Mouse (Mus musculus) kidney, postnatal 4 days (tissue): ENCODE results near the gene Bok.
"Not testable (repeated sequence)": the region's sequence is repeated elsewhere in the genome, so short reads cannot be mapped to it uniquely, and the experiment has no call there.

Experiments used
- DNase-seq, 2 experiments: peaks; one replicate each; pipeline ENCODE4 v3.0.0; 2021; ENCODE audit warnings: mixed read lengths in 2 of 2

The Bok gene

GRCm38 (mm10) chr1:93685401-93686244 is at the start of gene Bok:
TSS of gene Bok (plus strand) at chr1:93685660.
- DNase-seq, result peak; percentile 92 to 94

GRCm38 (mm10) chr1:93636211-93636897 is 49.1 kb upstream of the Bok start:
- DNase-seq, result no peak

DNA sequence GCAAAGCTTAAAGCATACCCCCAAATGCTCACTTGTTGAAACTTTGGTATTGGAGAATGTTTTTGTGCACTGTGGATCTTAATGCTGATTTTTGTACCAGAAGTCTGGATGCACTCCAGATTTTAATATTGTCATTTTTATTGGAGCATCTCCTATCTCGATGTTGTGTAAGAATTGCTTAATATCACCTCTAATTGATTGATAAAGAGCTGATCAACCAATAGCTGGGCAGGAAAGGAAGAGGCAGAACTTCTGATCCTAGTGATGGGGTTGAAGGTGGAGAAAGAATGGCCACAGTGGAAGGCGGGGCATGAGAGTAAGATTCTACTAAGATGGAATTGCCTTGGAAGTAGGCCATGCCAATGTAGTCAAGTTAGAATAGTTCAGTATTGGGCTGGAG is 43.5 kb upstream of the Bok start:
- no peak for DNase-seq

- no peak for DNase-seq
Observed at GRCm38 (mm10) chr1:93642692-93643091, 42.8 kb upstream of the Bok start.

DNA sequence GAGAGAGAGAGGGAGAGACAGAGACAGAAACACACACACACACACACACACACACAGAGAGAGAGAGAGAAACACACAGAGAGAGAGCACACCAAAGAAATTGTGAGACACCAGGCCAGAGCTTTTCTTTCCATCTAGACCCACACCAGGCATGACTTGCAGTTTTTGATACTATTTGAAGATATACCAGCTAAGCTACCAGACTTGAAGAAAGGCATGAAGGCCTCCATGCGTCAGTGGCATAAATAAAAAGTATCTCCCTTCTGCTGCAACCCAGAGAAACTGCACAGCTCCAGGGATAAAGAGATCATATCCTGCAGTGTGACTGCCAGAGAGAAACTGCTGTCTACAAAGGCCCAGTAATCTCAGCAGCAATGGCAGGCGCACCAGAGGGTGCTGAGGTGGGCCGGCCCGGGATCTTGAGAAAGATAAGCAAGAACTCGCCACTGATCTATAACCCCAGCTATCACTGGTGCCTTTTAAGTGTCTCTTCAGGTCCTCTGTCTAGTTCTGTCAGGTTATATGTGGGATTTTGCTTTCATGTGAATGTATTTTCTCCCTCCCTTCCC is 35.8 kb upstream of the Bok start:
- no peak for DNase-seq

DNA sequence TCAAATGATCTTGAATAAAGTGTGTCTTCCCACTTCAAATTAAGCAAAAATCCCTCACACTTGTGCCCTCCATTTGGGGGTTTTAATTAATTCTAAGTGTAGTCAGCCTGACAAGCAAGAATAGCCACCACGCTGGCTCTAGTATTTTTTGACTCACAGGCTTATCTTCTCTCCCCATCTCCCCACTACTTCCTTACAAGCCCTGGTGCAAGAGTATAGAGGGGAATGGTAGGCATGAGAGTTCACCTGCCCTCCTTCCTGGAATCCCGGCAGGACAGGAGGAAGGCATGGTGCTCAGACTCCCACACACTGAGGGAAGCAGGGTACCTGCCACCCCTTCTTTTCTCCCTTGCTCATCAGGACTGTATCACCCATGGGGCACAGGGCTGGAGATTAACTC is 31.2 kb upstream of the Bok start:
- DNase-seq, result no peak

GRCm38 (mm10) chr1:93654798-93655197 is 30.7 kb upstream of the Bok start:
- DNase-seq, result no peak

- no peak for DNase-seq
Observed at GRCm38 (mm10) chr1:93656325-93657024, 29.0 kb upstream of the Bok start.

DNA sequence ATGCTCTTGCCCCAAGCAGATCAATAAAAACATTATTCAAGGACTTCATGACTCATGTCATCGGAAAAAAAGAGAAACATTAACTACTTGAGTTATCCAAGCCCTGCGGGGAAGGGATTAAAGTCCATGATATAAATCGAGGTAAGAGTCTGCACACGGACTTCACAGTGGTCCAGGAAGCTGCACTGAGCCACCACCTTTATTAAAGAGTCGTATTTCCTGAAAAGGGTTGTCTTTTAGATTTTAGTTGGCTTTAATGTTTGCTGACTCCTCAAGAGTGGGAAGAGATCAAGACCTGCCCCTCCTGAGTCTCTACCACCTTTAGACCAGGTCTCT is 28.5 kb upstream of the Bok start:
- DNase-seq, result no peak

DNA sequence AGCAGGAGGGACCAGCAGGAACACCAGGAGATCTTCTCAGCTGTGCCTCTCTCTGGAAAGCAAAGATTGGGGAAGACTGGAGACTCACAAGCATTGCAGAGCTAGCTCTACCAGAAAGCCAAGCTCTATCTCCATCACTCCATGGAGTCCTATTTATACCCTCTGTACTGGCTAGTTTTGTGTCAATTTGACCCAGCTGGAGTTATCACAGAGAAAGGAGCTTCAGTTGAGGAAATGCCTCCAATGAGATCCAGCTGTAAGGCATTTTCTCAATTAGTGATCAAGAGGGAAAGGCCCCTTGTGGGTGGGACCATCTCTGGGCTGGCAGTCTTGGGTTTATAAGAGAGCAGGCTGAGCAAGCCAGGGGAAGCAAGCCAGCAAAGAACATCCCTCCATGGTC is 26.9 kb upstream of the Bok start, which contains the start of gene Stk25:
Gene Stk25, minus strand, starts transcription at position 101 of the 400 bp plus-strand sequence.
- DNase-seq, result not testable (repeated sequence)

GRCm38 (mm10) chr1:93667760-93668400 is 17.6 kb upstream of the Bok start:
- DNase-seq, result peak; percentile 59 to 73

DNA sequence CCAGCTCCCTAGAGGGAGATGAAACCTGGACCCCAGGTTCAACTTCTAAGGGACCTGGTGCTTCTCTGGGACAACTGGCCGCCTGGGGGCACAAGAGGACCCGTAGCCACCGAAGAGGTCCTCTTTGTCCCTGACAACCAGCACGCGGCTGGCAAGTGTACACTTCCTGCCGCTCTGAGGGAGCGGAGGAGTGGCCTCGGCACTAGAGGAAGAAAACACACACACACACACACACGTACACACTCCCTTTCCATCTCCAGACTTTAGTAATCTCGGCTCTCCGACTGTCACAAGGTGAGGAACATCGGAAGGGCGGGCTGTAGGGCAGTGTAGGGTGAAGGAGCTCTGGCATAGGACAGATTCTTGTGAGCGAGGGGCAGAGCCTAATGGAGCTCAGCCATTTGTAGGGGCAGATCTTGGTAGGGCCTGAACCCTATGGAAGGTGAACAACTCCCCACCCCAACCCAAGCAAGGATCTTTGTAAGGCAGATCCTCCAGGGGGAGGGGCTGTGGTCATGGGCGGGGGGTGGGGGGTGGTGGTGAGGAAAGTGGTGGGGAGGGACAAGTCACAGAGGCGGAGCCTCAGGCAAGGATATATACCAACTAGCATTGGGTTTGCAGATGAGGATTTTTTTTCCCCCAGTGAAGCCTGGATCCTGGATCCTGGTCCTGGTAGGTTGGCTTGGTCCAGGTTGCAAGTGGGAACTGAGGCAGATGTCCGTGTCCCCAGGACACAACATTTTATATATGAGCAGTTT is 16.5 kb upstream of the Bok start:
- peak; percentile 90 to 95 for DNase-seq

- DNase-seq, result no peak
Observed at GRCm38 (mm10) chr1:93669941-93670340, 15.5 kb upstream of the Bok start.

DNA sequence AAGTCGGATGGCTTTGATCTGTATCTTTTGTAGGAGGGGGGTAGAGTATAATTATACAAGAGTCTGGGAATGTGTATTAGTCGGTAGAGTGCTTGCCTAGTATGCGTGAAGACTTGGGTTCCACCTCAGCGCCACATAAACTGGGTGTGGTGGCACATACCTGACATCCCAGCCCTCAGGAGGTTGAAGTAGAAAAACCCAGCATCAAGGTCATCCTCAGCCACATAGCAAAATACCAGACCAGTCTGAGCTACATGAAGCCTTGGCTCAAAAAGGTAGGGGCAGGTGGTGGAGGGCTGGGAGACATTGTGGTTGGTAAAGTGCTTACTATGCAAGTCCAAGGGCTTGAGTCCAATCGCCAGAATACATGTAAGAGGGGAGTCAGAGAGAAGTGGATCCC is 12.8 kb upstream of the Bok start:
- DNase-seq, result peak in 1 of 2 experiments; percentile 40

DNA sequence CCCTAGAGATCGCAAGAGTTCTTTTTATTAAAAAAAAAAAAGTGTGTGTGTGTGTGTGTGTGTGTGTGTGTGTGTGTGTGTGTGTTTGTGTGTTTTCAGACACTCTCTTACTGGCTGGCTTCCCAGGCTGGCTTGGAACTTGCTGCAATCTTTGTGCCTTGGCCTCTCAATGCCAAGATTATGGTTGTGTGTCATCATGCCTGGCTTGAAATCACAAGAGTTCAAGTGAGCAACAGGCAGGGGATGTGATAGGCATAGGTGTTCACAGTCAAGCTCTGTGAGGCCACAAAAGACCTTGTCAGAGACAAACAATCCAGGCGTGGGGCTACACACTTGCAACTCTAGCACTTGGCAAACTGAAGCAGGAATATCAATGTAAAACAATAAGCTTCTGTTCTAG is 7.1 kb upstream of the Bok start:
- peak in 1 of 2 experiments; percentile 44 for DNase-seq

GRCm38 (mm10) chr1:93679889-93680568 is 5.4 kb upstream of the Bok start:
- peak; percentile 28 to 47 for DNase-seq

DNA sequence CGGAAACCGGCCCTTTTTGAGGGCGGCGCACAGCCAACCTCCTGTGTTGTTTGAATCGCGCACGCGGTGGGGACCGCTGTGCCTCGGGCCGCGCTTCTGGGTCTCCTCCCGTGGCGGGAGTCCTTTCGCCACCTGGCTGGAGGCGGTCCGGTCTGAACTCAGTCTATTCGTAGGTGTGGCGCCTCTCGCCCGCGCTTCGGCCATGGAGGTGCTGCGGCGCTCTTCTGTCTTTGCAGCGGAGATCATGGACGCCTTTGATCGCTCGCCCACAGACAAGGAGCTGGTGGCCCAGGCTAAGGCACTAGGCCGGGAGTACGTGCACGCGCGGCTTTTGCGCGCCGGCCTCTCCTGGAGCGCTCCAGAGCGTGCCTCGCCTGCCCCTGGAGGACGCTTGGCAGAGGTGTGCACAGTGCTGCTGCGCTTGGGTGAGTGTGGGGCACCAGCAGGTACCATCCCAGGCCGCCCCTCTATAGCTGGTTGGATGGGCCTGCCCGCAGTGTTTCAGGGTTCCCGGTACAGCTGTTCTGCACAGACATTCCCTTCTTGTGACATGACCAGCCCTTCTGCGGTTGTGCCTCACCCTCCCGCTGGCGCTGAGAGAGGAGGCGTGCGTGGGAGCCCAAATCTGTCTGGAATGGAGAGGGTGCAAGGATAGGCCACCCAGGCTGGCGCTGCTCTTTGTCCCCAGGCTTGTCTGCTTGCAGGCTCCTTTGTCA is 943 bp downstream of the Bok start:
- DNase-seq, result peak; percentile 83 to 92

GRCm38 (mm10) chr1:93686961-93687320 is 1.5 kb downstream of the Bok start:
- no peak for DNase-seq

GRCm38 (mm10) chr1:93688154-93688553 is 2.7 kb downstream of the Bok start:
- DNase-seq, result peak; percentile 50 to 71

- DNase-seq, result no peak
Observed at GRCm38 (mm10) chr1:93689901-93690496, 4.5 kb downstream of the Bok start.
